Mouse (Mus musculus) stomach, postnatal 0 days (tissue): ENCODE results near the gene Sgk2. TPM values are rescaled to one million over a fixed set of nuclear protein-coding genes. Genes with fewer than 3 reads are reported as not detected.
A peak's percentile ranks its signal among the peaks of the same experiment; 100 is the strongest.

Experiments
- ATAC-seq: fragments of 200-750 bp; cut with Nextera tagmentation; 2 replicates; pipeline ENCODE4 v1.8.0; 2017; ENCODE audit not compliant: low FRiP score, low TSS enrichment
- DNase-seq: peaks from one replicate; pipeline ENCODE4 v3.0.0-alpha.2; 2016; ENCODE audit warnings: low spot score
- H3K27ac ChIP-seq: fragments of 300-500 bp; sonication (generic); replicated peaks from 2 replicates; pipeline ENCODE4 v1.5.1; 2014; ENCODE audit warnings: mild to moderate bottlenecking, control low read depth
- H3K27me3 ChIP-seq: fragments of 300-500 bp; sonication (generic); 2 replicates; pipeline ENCODE4 v1.6.1; 2014; ENCODE audit warnings: low read length; ENCODE audit not compliant: control insufficient read depth, insufficient read depth
- H3K36me3 ChIP-seq: fragments of 300-500 bp; sonication (generic); 2 replicates; pipeline ENCODE4 v1.6.1; 2014; ENCODE audit warnings: low read length, mixed read lengths; ENCODE audit not compliant: control insufficient read depth, insufficient read depth
- H3K4me1 ChIP-seq: fragments of 300-500 bp; sonication (generic); replicated peaks from 2 replicates; pipeline ENCODE4 v1.6.1; 2014; ENCODE audit warnings: antibody characterized with exemption; ENCODE audit not compliant: control insufficient read depth, insufficient read depth
- H3K4me2 ChIP-seq: fragments of 300-500 bp; sonication (generic); replicated peaks from 2 replicates; pipeline ENCODE4 v1.6.1; 2014; ENCODE audit warnings: low read depth, mild to moderate bottlenecking, control low read depth, moderate library complexity
- H3K4me3 ChIP-seq: fragments of 300-500 bp; sonication (generic); 2 replicates; pipeline ENCODE4 v1.5.1; 2014; ENCODE audit warnings: low read depth, low read length, control low read depth
- H3K9ac ChIP-seq: fragments of 300-500 bp; sonication (generic); 2 replicates; pipeline ENCODE4 v1.6.1; 2014; ENCODE audit warnings: mild to moderate bottlenecking, low read length, control low read depth, mixed read lengths
- H3K9me3 ChIP-seq: fragments of 300-500 bp; sonication (generic); 2 replicates; pipeline ENCODE4 v1.6.1; 2016; ENCODE audit warnings: low read length; ENCODE audit not compliant: control insufficient read depth
- CTCF ChIP-seq: IDR thresholded peaks from 2 replicates; pipeline ENCODE4 v1.5.1; 2016; ENCODE audit warnings: antibody characterized with exemption, low read depth, mild to moderate bottlenecking, moderate library complexity
- EP300 ChIP-seq: optimal IDR thresholded peaks from 2 replicates; pipeline ENCODE3; 2016; ENCODE audit warnings: antibody characterized with exemption
- WGBS: fragments of 180-500 bp; shearing (Covaris S2); extraction: QIAGEN DNeasy Blood & Tissue Kit; methylation state at CpG from one replicate; pipeline ENCODE4 v1.1.7; 2014; 5-methylcytosine and 5-hydroxymethylcytosine counted together
- polyA plus RNA-seq: library from polyadenylated mRNA; unstranded; fragments of >200 nt; fragmentation: Nextera tagmentation; extraction: Ambion mirVana; gene quantifications from 2 replicates; pipeline ENCODE4 v1.2.1, GENCODE M21; 2015

The Sgk2 gene
- polyA plus RNA-seq, 1 experiment from 2014 or later: 3.3 TPM

- H3K9ac ChIP-seq: no peak overlapping the region
- DNase-seq: no peak
- H3K4me2 ChIP-seq: no peak overlapping the region
- WGBS: 78% methylated on average over 3 of the region's 3 CpGs
- no peak overlapping the region for H3K4me3 ChIP-seq
- no peaks in the 10 kb centered on the region for H3K36me3 ChIP-seq
- ATAC-seq: no peak
- no peaks in the 10 kb centered on the region for H3K27me3 ChIP-seq
- H3K27ac ChIP-seq: no peak overlapping the region
- TF ChIP-seq EP300 (no peak), CTCF (no peak)
- H3K9me3 ChIP-seq: no peaks in the 10 kb centered on the region
- H3K4me1 ChIP-seq: no peaks in the 10 kb centered on the region
Observed at GRCm38 (mm10) chr2:162969101-162969500, 18.0 kb upstream of the Sgk2 start.

GRCm38 (mm10) chr2:162970896-162971295, 16.2 kb upstream of the Sgk2 start:
- H3K4me1 ChIP-seq: 0 out of 2 replicates have a peak, but pooled peaks cover 2% of the 10 kb centered on the region
- no peaks in the 10 kb centered on the region for H3K36me3 ChIP-seq
- no peak for ATAC-seq
- no peak overlapping the region for H3K4me2 ChIP-seq
- H3K9me3 ChIP-seq: no peaks in the 10 kb centered on the region
- no peak overlapping the region for H3K4me3 ChIP-seq
- 78% methylated on average over 6 of the region's 6 CpGs for WGBS
- no peak overlapping the region for H3K27ac ChIP-seq
- no peak for DNase-seq
- H3K27me3 ChIP-seq: no peaks in the 10 kb centered on the region
- H3K9ac ChIP-seq: no peak overlapping the region
- TF ChIP-seq CTCF (no peak), EP300 (no peak)

GRCm38 (mm10) chr2:162972752-162973151, 14.4 kb upstream of the Sgk2 start:
- Histone ChIP-seq H3K36me3 (no peaks in the 10 kb centered on the region), H3K4me3 (no peak overlapping the region), H3K27ac (no peak overlapping the region), H3K27me3 (no peaks in the 10 kb centered on the region), H3K4me2 (no peak overlapping the region), H3K4me1 (0 out of 2 replicates have a peak, but pooled peaks cover 2% of the 10 kb centered on the region), H3K9me3 (no peaks in the 10 kb centered on the region), H3K9ac (no peak overlapping the region)
- WGBS: 45% methylated on average over 7 of the region's 7 CpGs
- ATAC-seq (no peak), DNase-seq (no peak)
- TF ChIP-seq CTCF (no peak), EP300 (no peak)

GRCm38 (mm10) chr2:162973206-162973605, 13.9 kb upstream of the Sgk2 start:
- no peak overlapping the region for H3K4me2 ChIP-seq
- no peaks in the 10 kb centered on the region for H3K9me3 ChIP-seq
- H3K27me3 ChIP-seq: no peaks in the 10 kb centered on the region
- H3K36me3 ChIP-seq: no peaks in the 10 kb centered on the region
- no peak overlapping the region for H3K27ac ChIP-seq
- TF ChIP-seq EP300: no peak
- no peak overlapping the region for H3K9ac ChIP-seq
- ATAC-seq: no peak
- H3K4me1 ChIP-seq: 0 out of 2 replicates have a peak, but pooled peaks cover 2% of the 10 kb centered on the region
- WGBS: 55% methylated on average over 5 of the region's 5 CpGs
- DNase-seq: no peak
- no peak overlapping the region for H3K4me3 ChIP-seq

- Histone ChIP-seq H3K4me2 (no peak overlapping the region), H3K9ac (no peak overlapping the region), H3K27ac (no peak overlapping the region), H3K36me3 (no peaks in the 10 kb centered on the region), H3K4me3 (no peak overlapping the region), H3K27me3 (no peaks in the 10 kb centered on the region), H3K9me3 (no peaks in the 10 kb centered on the region), H3K4me1 (0 out of 2 replicates have a peak, but pooled peaks cover 2% of the 10 kb centered on the region)
- peak; percentile 29 for DNase-seq
- TF ChIP-seq CTCF (no peak), EP300 (no peak)
- 9% methylated on average over 11 of the region's 11 CpGs for whole genome bisulfite sequencing
- ATAC-seq: peak; percentile 64
Observed at GRCm38 (mm10) chr2:162973637-162974036, 13.5 kb upstream of the Sgk2 start.

- no peak for ATAC-seq
- no peak overlapping the region for H3K4me2 ChIP-seq
- WGBS: 68% methylated on average over 11 of the region's 11 CpGs
- H3K9me3 ChIP-seq: no peaks in the 10 kb centered on the region
- DNase-seq: no peak
- TF ChIP-seq EP300: no peak
- TF ChIP-seq CTCF: no peak
- 0 out of 2 replicates have a peak, but pooled peaks cover 2% of the 10 kb centered on the region for H3K4me1 ChIP-seq
- H3K27ac ChIP-seq: no peak overlapping the region
- H3K36me3 ChIP-seq: no peaks in the 10 kb centered on the region
- H3K9ac ChIP-seq: no peak overlapping the region; the same call in 1 of the 2 replicates
- no peaks in the 10 kb centered on the region for H3K27me3 ChIP-seq
- no peak overlapping the region for H3K4me3 ChIP-seq
Observed at GRCm38 (mm10) chr2:162975157-162975775, 11.9 kb upstream of the Sgk2 start.
